Mouse (Mus musculus): ENCODE data around the gene Slc6a17.
A peak's percentile ranks its signal among the peaks of the same experiment; 100 is the strongest.

DNA sequence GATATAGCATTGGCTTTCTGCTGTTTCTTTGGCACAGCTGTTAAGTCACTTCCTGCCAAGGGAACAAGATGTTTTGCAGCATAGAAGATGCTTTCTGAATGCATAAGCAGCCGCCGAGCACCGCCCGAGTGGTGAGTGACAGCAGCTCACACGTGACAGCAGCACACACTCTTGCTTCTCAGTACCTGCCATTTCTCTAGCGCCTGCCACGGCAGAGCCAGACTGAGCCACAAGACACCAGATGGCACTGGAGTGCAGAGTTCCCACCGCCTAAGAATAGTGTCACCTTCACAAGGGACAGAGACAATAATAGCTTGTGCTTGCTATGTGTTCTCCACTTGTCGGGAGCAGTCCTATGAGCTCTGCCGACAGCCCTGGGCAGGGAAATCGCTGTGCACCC is 34.5 kb downstream of the Slc6a17 start:
- peak; percentile 72 for TF ChIP-seq CTCF (IDR thresholded peaks at IDR 0.05)
- TF ChIP-seq POLR2A (IDR thresholded peaks at IDR 0.05; ENCODE audit: insufficient read depth, low read depth, low read length): no peak
- TF ChIP-seq EP300 (IDR thresholded peaks at IDR 0.05; ENCODE audit: insufficient read depth, low read depth, low read length): peak; percentile 71

All from heart, adult 2 months (tissue).